Mouse (Mus musculus): ENCODE data around the gene Lrp4. TPM values are rescaled to one million over a fixed set of nuclear protein-coding genes. Genes with fewer than 3 reads are reported as not detected.

Gene Lrp4
- polyA plus RNA-seq, 1 experiment from 2014 or later, result 5.4 TPM

DNA sequence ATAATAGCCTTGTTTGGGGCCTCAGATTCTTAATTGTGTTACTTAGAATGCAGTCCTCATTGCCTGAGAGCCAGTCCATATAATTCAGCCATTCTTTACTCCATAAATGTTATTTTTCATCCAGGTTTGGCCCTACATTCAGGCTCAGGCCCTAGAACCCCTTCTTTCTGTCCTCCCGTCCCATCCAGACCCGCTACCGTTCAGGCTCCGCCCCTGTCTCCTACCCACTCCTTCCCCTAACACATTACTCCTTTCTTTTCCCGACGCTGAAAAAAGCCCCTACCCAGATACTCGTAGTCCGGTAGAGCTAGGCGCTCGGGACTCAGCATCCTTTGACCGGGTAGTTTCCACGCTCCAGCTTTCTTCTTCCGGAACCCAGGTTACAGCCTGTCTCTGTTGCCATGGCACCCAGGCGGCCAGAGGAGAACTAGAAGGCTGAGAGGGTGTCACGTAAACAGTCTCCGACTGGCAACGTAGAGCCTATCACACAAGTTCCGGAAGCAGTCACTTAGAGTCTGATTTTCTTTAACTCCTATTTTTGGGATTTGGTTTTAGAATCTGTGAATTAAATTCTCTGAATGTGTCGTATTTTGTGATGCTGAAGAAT lies 12.9 kb upstream of the Lrp4 start, which contains the start of gene 1110051M20Rik:
Gene 1110051M20Rik (minus strand): TSS at position 419 of the 607 bp plus-strand sequence.
- peaks cover 6% of the 10 kb centered on the region; the same call in 1 of the 2 replicates for H3K4me1 ChIP-seq (ENCODE audit: control insufficient read depth, insufficient read depth, low read length)
- WGBS, result 2% methylated on average over 19 of the region's 19 CpGs
- H3K27ac ChIP-seq (ENCODE audit: low read length), result no peak within 1 kb of the TSS
- no peaks in the 10 kb centered on the region for H3K27me3 ChIP-seq (ENCODE audit: control insufficient read depth, insufficient read depth, low read length)
- peak within 1 kb of the TSS; percentile 61 for H3K4me3 ChIP-seq (replicated peaks; ENCODE audit: low read length)
- H3K9ac ChIP-seq (ENCODE audit: low read length), result peak within 1 kb of the TSS; percentile 64
- peak; percentile 90 for ATAC-seq (ENCODE audit: insufficient read depth, low FRiP score)
- H3K9me3 ChIP-seq (replicated peaks; ENCODE audit: control insufficient read depth, low read length), result no peaks in the 10 kb centered on the region
- peak within 1 kb of the TSS; percentile 75 for H3K4me2 ChIP-seq (ENCODE audit: low read depth, low read length)
- H3K36me3 ChIP-seq (ENCODE audit: control insufficient read depth, insufficient read depth, low read length), result no peaks in the 10 kb centered on the region

DNA sequence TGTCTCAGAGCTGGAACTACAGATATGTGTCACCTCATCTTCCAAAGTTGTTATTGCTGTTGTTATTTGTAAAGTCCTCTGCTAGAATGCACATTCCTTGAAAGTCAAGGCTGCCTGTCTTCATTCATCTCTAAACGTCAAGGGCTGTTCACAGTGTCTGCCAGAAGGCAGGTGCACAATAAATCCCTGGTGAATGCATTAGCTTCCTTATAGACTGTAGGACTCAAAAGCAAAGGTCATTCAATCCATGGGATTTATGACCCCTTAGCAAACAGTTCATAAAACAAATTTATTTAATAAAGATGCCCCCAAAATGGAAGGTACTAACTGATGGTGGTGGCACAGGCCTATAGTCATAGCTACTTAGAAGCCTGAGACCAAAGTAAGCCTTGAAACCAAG lies 7.6 kb upstream of the Lrp4 start:
- Histone ChIP-seq H3K9ac (ENCODE audit: low read length) (no peak overlapping the region), H3K4me3 (replicated peaks; ENCODE audit: low read length) (no peak overlapping the region), H3K9me3 (replicated peaks; ENCODE audit: control insufficient read depth, low read length) (no peaks in the 10 kb centered on the region), H3K27me3 (ENCODE audit: control insufficient read depth, insufficient read depth, low read length) (no peaks in the 10 kb centered on the region), H3K4me1 (ENCODE audit: control insufficient read depth, insufficient read depth, low read length) (peaks cover 4% of the 10 kb centered on the region; the same call in 1 of the 2 replicates), H3K4me2 (ENCODE audit: low read depth, low read length) (no peak overlapping the region), H3K27ac (ENCODE audit: low read length) (no peak overlapping the region), H3K36me3 (ENCODE audit: control insufficient read depth, insufficient read depth, low read length) (no peaks in the 10 kb centered on the region)
- 55% methylated on average over 1 of the region's 1 CpGs for WGBS
- no peak for ATAC-seq (ENCODE audit: insufficient read depth, low FRiP score)

DNA sequence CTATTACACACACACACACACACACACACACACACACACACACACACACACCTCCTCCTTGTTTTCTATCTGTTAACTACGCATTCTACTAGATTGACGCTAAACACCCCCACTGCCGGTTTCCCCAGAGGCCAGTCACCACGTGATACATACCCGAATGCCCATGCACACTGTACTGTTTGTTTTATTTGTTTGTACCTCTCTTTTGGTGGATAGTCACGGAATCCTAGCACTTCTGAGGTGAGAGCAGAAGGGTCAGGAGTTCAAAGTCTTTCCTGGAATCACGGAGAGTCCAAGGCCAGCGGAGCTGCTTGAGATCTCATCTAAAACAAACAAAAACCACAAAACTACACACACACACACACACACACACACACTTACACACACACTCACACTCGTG lies 7.0 kb upstream of the Lrp4 start:
- Histone ChIP-seq H3K4me2 (ENCODE audit: low read depth, low read length) (no peak overlapping the region), H3K27ac (ENCODE audit: low read length) (no peak overlapping the region), H3K4me3 (replicated peaks; ENCODE audit: low read length) (no peak overlapping the region), H3K9ac (ENCODE audit: low read length) (no peak overlapping the region), H3K27me3 (ENCODE audit: control insufficient read depth, insufficient read depth, low read length) (no peaks in the 10 kb centered on the region), H3K4me1 (ENCODE audit: control insufficient read depth, insufficient read depth, low read length) (peaks cover 4% of the 10 kb centered on the region; the same call in 1 of the 2 replicates), H3K36me3 (ENCODE audit: control insufficient read depth, insufficient read depth, low read length) (no peaks in the 10 kb centered on the region), H3K9me3 (replicated peaks; ENCODE audit: control insufficient read depth, low read length) (no peaks in the 10 kb centered on the region)
- WGBS, result 46% methylated on average over 9 of the region's 9 CpGs
- peak; percentile 50; the same call in 1 of the 2 replicates for ATAC-seq (ENCODE audit: insufficient read depth, low FRiP score)

DNA sequence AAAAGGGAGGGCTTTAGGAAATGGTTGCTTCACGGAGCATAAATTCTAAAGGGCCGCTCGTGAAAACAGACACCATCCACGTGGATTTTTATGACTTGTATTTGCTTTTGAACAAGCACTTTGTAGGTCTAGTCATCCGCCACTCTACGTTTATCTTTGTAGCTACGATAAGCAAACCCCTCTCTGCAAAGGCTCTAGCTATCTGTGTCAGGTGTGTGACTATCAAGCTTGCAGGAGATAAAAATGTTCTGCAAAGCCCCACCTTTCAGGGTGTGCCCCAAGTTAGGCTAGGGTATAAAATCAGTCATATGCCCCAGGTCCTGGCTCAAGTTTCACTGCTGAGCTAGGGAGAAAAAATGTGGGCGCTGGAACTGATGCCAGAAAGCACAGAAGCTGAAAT lies 4.7 kb upstream of the Lrp4 start:
- Histone ChIP-seq H3K27ac (ENCODE audit: low read length) (no peak overlapping the region), H3K4me1 (ENCODE audit: control insufficient read depth, insufficient read depth, low read length) (peaks cover 10% of the 10 kb centered on the region; the same call in 1 of the 2 replicates), H3K4me2 (ENCODE audit: low read depth, low read length) (peak overlapping the region; percentile 28; the same call in 1 of the 2 replicates), H3K9ac (ENCODE audit: low read length) (no peak overlapping the region), H3K9me3 (replicated peaks; ENCODE audit: control insufficient read depth, low read length) (no peaks in the 10 kb centered on the region), H3K27me3 (ENCODE audit: control insufficient read depth, insufficient read depth, low read length) (no peaks in the 10 kb centered on the region), H3K4me3 (replicated peaks; ENCODE audit: low read length) (no peak overlapping the region), H3K36me3 (ENCODE audit: control insufficient read depth, insufficient read depth, low read length) (no peaks in the 10 kb centered on the region)
- 28% methylated on average over 8 of the region's 8 CpGs for WGBS
- peak; percentile 31; the same call in 1 of the 2 replicates for ATAC-seq (ENCODE audit: insufficient read depth, low FRiP score)

DNA sequence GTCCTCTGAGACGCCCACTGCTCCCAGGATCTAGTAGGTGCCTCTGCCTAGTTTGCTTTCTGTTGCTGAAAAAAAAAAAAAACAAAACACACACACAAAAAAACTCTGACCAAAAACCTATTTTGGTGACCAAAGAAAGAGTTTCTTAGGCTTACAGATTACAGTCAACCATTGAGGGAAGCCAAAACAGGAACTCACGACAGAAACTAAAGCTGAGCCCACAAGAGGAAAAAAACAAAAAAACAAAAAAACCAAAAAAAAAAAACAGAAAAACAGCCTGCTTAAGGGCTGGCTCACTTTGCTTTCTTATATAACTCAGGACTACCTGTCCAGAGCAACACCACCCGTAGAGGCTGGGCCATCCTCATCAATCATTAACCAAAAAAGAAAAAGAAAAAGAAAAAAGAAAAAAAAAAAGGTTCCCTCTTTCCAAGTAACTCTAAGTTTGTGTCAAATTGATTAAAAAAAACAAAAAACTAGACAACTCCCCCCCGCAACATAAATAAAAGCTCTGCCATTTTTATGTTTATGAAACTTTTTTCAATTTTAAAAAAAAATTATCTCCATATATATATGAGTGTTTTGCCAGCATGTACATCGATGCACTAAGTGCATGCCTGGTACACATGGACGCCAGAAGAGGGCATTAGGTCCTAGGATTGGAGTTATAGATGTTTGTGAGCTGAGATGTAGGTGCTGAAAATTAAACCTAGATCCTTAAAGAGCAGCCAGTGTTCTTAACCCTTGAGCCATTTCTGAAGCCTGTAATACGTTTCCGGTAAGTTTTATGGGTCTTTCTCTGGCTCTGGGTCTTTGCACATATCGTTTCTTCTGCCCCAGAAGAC lies 3.9 kb upstream of the Lrp4 start:
- ATAC-seq (ENCODE audit: insufficient read depth, low FRiP score), result no peak
- no peaks in the 10 kb centered on the region for H3K36me3 ChIP-seq (ENCODE audit: control insufficient read depth, insufficient read depth, low read length)
- no peaks in the 10 kb centered on the region for H3K9me3 ChIP-seq (replicated peaks; ENCODE audit: control insufficient read depth, low read length)
- peaks cover 10% of the 10 kb centered on the region; the same call in 1 of the 2 replicates for H3K4me1 ChIP-seq (ENCODE audit: control insufficient read depth, insufficient read depth, low read length)
- no peak overlapping the region for H3K4me2 ChIP-seq (ENCODE audit: low read depth, low read length)
- H3K27me3 ChIP-seq (ENCODE audit: control insufficient read depth, insufficient read depth, low read length), result no peaks in the 10 kb centered on the region
- 69% methylated on average over 9 of the region's 9 CpGs for WGBS
- no peak overlapping the region for H3K4me3 ChIP-seq (replicated peaks; ENCODE audit: low read length)
- H3K9ac ChIP-seq (ENCODE audit: low read length), result no peak overlapping the region
- H3K27ac ChIP-seq (ENCODE audit: low read length), result no peak overlapping the region

DNA sequence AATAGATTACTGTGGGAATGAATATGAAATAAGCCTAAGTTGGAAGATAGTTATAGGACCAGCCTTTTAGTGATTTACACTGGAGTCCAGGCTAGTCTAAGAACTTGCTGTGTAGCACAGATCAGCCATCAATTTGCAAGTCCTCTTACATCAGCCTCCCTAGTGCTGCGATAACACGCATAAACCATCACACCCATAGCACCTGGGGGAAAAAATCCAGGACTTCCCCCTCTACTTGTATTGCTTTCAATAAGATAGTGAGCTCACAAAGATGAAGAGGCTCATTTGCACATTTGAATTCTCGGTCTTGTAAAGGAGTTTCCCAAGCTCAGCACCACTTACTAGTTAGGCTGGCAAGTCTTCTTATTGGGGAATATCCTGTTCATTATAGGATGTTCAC lies 2.9 kb upstream of the Lrp4 start:
- Histone ChIP-seq H3K27me3 (ENCODE audit: control insufficient read depth, insufficient read depth, low read length) (no peaks in the 10 kb centered on the region), H3K4me3 (replicated peaks; ENCODE audit: low read length) (no peak overlapping the region), H3K36me3 (ENCODE audit: control insufficient read depth, insufficient read depth, low read length) (no peaks in the 10 kb centered on the region), H3K27ac (ENCODE audit: low read length) (no peak overlapping the region), H3K9me3 (replicated peaks; ENCODE audit: control insufficient read depth, low read length) (no peaks in the 10 kb centered on the region), H3K4me1 (ENCODE audit: control insufficient read depth, insufficient read depth, low read length) (peaks cover 13% of the 10 kb centered on the region; the same call in 1 of the 2 replicates), H3K9ac (ENCODE audit: low read length) (no peak overlapping the region), H3K4me2 (ENCODE audit: low read depth, low read length) (no peak overlapping the region)
- no peak for ATAC-seq (ENCODE audit: insufficient read depth, low FRiP score)
- WGBS, result 90% methylated on average over 3 of the region's 3 CpGs

DNA sequence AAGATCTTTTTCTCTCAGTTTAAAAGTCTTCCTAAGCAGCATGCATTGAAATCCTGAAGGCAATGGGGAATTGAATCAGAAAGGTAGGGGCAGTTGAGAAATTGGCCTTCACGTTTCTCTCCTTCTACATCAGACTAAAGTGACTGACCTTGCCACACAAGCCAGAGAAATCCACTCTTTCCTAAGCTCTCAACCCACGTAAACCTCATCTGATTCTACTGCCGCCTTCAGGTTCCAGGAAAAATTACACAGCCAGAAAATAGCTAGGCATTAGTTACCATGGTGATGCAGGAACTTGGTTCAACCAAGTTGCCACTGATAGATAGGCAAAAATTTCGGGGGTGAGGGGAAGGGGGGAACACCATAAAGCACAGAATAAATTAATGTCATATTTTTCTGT lies 1.5 kb upstream of the Lrp4 start:
- no peaks in the 10 kb centered on the region for H3K9me3 ChIP-seq (replicated peaks; ENCODE audit: control insufficient read depth, low read length)
- ATAC-seq (ENCODE audit: insufficient read depth, low FRiP score), result no peak

DNA sequence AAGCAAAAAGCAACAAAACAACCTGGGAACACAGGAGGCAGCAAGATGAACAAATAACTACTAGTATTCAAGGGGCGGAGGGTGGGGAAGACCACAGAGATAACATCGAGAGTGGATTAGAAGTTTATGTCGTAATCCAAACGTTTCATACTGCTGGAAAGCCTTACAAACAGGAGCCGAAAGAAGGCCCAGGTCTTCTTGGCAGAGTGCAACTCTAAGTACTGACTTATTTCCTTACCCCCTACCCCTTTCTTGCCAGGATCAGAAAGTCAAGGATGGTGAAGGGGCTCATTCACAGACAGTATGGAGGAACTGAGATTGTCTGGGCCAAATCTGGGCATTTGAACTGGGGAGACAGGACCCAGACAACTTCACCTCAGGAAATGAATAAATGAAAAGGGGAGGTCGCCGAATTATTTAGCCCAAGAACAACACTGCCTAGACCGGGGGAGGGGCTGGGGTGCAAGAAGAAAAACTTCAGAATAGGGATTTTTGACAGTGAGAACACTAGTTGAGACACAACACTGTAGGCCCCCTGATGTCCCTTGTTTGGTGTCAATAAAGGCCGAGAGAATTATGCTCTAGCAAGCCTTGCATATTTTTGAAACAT lies 715 bp upstream of the Lrp4 start:
- peak overlapping the region; percentile 82 for H3K4me3 ChIP-seq (replicated peaks; ENCODE audit: low read length)
- peaks cover 23% of the 10 kb centered on the region for H3K4me1 ChIP-seq (ENCODE audit: control insufficient read depth, insufficient read depth, low read length)
- 52% methylated on average over 9 of the region's 9 CpGs for WGBS
- no peaks in the 10 kb centered on the region for H3K36me3 ChIP-seq (ENCODE audit: control insufficient read depth, insufficient read depth, low read length)
- peak overlapping the region; percentile 86 for H3K4me2 ChIP-seq (ENCODE audit: low read depth, low read length)
- ATAC-seq (ENCODE audit: insufficient read depth, low FRiP score), result no peak
- no peaks in the 10 kb centered on the region for H3K27me3 ChIP-seq (ENCODE audit: control insufficient read depth, insufficient read depth, low read length)
- peak overlapping the region; percentile 86; the same call in 1 of the 2 replicates for H3K9ac ChIP-seq (ENCODE audit: low read length)
- no peaks in the 10 kb centered on the region for H3K9me3 ChIP-seq (replicated peaks; ENCODE audit: control insufficient read depth, low read length)
- H3K27ac ChIP-seq (ENCODE audit: low read length), result peak overlapping the region; percentile 75

More for the DNA sequence above, 1.5 kb upstream of the Lrp4 start:
- Histone ChIP-seq H3K27me3 (ENCODE audit: control insufficient read depth, insufficient read depth, low read length) (no peaks in the 10 kb centered on the region), H3K27ac (ENCODE audit: low read length) (no peak overlapping the region), H3K4me1 (ENCODE audit: control insufficient read depth, insufficient read depth, low read length) (peaks cover 15% of the 10 kb centered on the region; the same call in 1 of the 2 replicates), H3K36me3 (ENCODE audit: control insufficient read depth, insufficient read depth, low read length) (no peaks in the 10 kb centered on the region), H3K4me2 (ENCODE audit: low read depth, low read length) (no peak overlapping the region), H3K9ac (ENCODE audit: low read length) (no peak overlapping the region), H3K4me3 (replicated peaks; ENCODE audit: low read length) (no peak overlapping the region)
- WGBS, result 4% methylated on average over 4 of the region's 4 CpGs

Data from stomach, embryonic 16.5 days (tissue).